28 mouse cellular contexts compared by ENCODE assay signal in genomic region chr16:30285701-30286100, GRCm38 (mm10). TPM values are rescaled to one million over a fixed set of nuclear protein-coding genes. Genes with fewer than 3 reads are reported as not detected.
A peak's percentile ranks its signal among the peaks of the same experiment; 100 is the strongest.
DNase-seq lines count a peak whose midpoint lies in the region; ATAC-seq lines count a peak whose summit lies in the region.
"Had no signal": no experiment of that assay in that cellular context is flagged by ENCODE, and none has a peak within 500 bp of the region (broad histone marks: within the 10 kb centered on the region; RNA-seq: fewer than 3 reads in every experiment).

No protein-coding gene starts in this region.

- peak; percentile 39 for DNase-seq in retina, postnatal 1 day
- no peak for DNase-seq in retina, embryonic 14.5 days (ENCODE audit: low spot score)
- peak; percentile 49 for DNase-seq in R1 (ENCODE audit: low read depth, low spot score)
- DNase-seq in limb, embryonic 11.5 days (ENCODE audit: low spot score): peak; percentile 61
- no peak for DNase-seq in heart, adult 11 months
- no peak for DNase-seq in ovary, postnatal 14 days (ENCODE audit: low spot score)
- DNase-seq: adrenal gland, postnatal 25 days; cerebellum, adult 8-10 months; cerebellum, postnatal 36 days; gastrocnemius, postnatal 10 days; heart, postnatal 14 days; kidney, adult 8-10 months; kidney, postnatal 10 days; left cerebral cortex, postnatal 4 days; lung, postnatal 4 days; right cerebral cortex, postnatal 25 days; spleen, adult 18-20 months; thymus, postnatal 25 days had no signal

- H3K27me3 ChIP-seq in limb, embryonic 11.5 days (ENCODE audit: control insufficient read depth, insufficient read depth, low read length): peaks cover 6% of the 10 kb centered on the region; the same call in 1 of the 2 replicates
- peaks cover 40% of the 10 kb centered on the region for H3K27me3 ChIP-seq in heart, embryonic 11.5 days (ENCODE audit: control insufficient read depth, insufficient read depth, low read length)

- no peak overlapping the region for H3K9ac ChIP-seq in limb, embryonic 11.5 days (ENCODE audit: low read length)
- no peak overlapping the region for H3K9ac ChIP-seq in heart, embryonic 11.5 days (ENCODE audit: low read depth, low read length)
- H3K9ac ChIP-seq: heart, embryonic 13.5 days; hindbrain, embryonic 15.5 days; midbrain, embryonic 15.5 days had no signal

- no peak overlapping the region for H3K4me2 ChIP-seq in limb, embryonic 11.5 days (ENCODE audit: low read depth, severe bottlenecking)
- no peak overlapping the region for H3K4me2 ChIP-seq in heart, embryonic 11.5 days
- H3K4me2 ChIP-seq: heart, embryonic 13.5 days; hindbrain, embryonic 15.5 days; midbrain, embryonic 15.5 days had no signal

- no peaks in the 10 kb centered on the region for H3K9me3 ChIP-seq in limb, embryonic 11.5 days (ENCODE audit: control insufficient read depth, low read length)
- no peaks in the 10 kb centered on the region for H3K9me3 ChIP-seq in heart, embryonic 11.5 days (replicated peaks; ENCODE audit: control insufficient read depth, low read length)
- H3K9me3 ChIP-seq: heart, embryonic 13.5 days; hindbrain, embryonic 15.5 days; midbrain, embryonic 15.5 days had no signal

- no peak for ATAC-seq in limb, embryonic 11.5 days (ENCODE audit: insufficient number of reproducible peaks, low FRiP score, low TSS enrichment, low read depth)
- no peak for ATAC-seq in heart, embryonic 11.5 days (replicated peaks; ENCODE audit: insufficient number of reproducible peaks, low FRiP score, low TSS enrichment)
- ATAC-seq: forebrain, embryonic 14.5 days; midbrain, embryonic 15.5 days had no signal

- H3K36me3 ChIP-seq in limb, embryonic 11.5 days (ENCODE audit: control insufficient read depth, insufficient read depth, low read length): no peaks in the 10 kb centered on the region
- no peaks in the 10 kb centered on the region for H3K36me3 ChIP-seq in heart, embryonic 11.5 days (ENCODE audit: control insufficient read depth, insufficient read depth, low read length)
- H3K36me3 ChIP-seq: heart, embryonic 13.5 days; hindbrain, embryonic 15.5 days; midbrain, embryonic 15.5 days had no signal

- WGBS in limb, embryonic 11.5 days: 44% methylated on average over 4 of the region's 4 CpGs
- 58% methylated on average over 4 of the region's 4 CpGs for WGBS in heart, embryonic 11.5 days (ENCODE audit: insufficient replicate concordance)

- H3K4me1 ChIP-seq in limb, embryonic 11.5 days (ENCODE audit: control insufficient read depth, insufficient read depth, low read length): peaks cover 14% of the 10 kb centered on the region
- peaks cover 7% of the 10 kb centered on the region; the same call in 1 of the 2 replicates for H3K4me1 ChIP-seq in heart, embryonic 11.5 days (ENCODE audit: control insufficient read depth, insufficient read depth, low read length)

- H3K27ac ChIP-seq in limb, embryonic 11.5 days (replicated peaks; ENCODE audit: low read depth, low read length): no peak overlapping the region
- no peak overlapping the region for H3K27ac ChIP-seq in heart, embryonic 11.5 days (ENCODE audit: low read depth, low read length)
- H3K27ac ChIP-seq: heart, embryonic 13.5 days; hindbrain, embryonic 15.5 days; left cerebral cortex, adult 2 months; midbrain, embryonic 15.5 days had no signal

- no peak overlapping the region for H3K4me3 ChIP-seq in limb, embryonic 11.5 days (ENCODE audit: low read depth, low read length)
- H3K4me3 ChIP-seq in heart, embryonic 11.5 days (ENCODE audit: low read depth, low read length): no peak overlapping the region
- H3K4me3 ChIP-seq: heart, embryonic 13.5 days; hindbrain, embryonic 15.5 days; left cerebral cortex, adult 2 months; midbrain, embryonic 15.5 days had no signal

RNA-seq across cellular contexts. Expression of gene Lrrc15, which starts 2.6 kb away (rescaled TPM):
- polyA plus RNA-seq in limb, embryonic 11.5 days (2014; fragmentation: Nextera tagmentation; extraction: Ambion mirVana): 0.74 and 0.89 TPM in 2 replicates
- 0.48 and 0.84 TPM in 2 replicates for polyA plus RNA-seq in heart, embryonic 11.5 days (2014; fragmentation: Nextera tagmentation; extraction: Ambion mirVana)
- polyA plus RNA-seq: liver, adult 2 months had no signal

RNA-seq across cellular contexts. Expression of gene Cpn2, which starts 18.4 kb away (rescaled TPM):
- polyA plus RNA-seq in limb, embryonic 11.5 days (2014; fragmentation: Nextera tagmentation; extraction: Ambion mirVana): not detected in 2 replicates
- polyA plus RNA-seq in heart, embryonic 11.5 days (2014; fragmentation: Nextera tagmentation; extraction: Ambion mirVana): not detected in 2 replicates
- polyA plus RNA-seq: brain, embryonic 14.5 days; embryonic facial prominence, embryonic 14.5 days; forebrain, embryonic 14.5 days; heart, embryonic 13.5 days; hindbrain, embryonic 15.5 days; lung, embryonic 16.5 days; midbrain, embryonic 15.5 days had no signal

RNA-seq across cellular contexts. Expression of gene Gp5, which starts 24.9 kb away (rescaled TPM):
- 1.5 and 2.8 TPM in 2 replicates for polyA plus RNA-seq in limb, embryonic 11.5 days (2014; fragmentation: Nextera tagmentation; extraction: Ambion mirVana)
- 3.2 and 5.5 TPM in 2 replicates for polyA plus RNA-seq in heart, embryonic 11.5 days (2014; fragmentation: Nextera tagmentation; extraction: Ambion mirVana)

Comparison
In these comparisons a context has a peak if more than half of its experiments do, and no peak if none do; other contexts are left out.
1. DNase-seq: peak in retina, postnatal 1 day (single experiment), R1 (single experiment) and limb, embryonic 11.5 days (single experiment); none in retina, embryonic 14.5 days (single experiment), heart, adult 11 months (single experiment) and ovary, postnatal 14 days (single experiment).